Mouse (Mus musculus) bone marrow, adult 2 months (tissue): ENCODE data around the gene Olfr1328. TPM values are rescaled to one million over a fixed set of nuclear protein-coding genes. Genes with fewer than 3 reads are reported as not detected.

Source experiments
- H3K27ac ChIP-seq: fragments of 200-500 bp; 2 replicates; pipeline ENCODE4 v1.5.1; 2012; ENCODE audit warnings: low read depth, mild to moderate bottlenecking, control low read depth, inconsistent platforms, low read length; ENCODE audit not compliant: control insufficient read depth, poor library complexity, insufficient read depth
- H3K4me1 ChIP-seq: fragments of 200-500 bp; 2 replicates; pipeline ENCODE4 v1.6.1; 2011; ENCODE audit warnings: low read length; ENCODE audit not compliant: control insufficient read depth, insufficient read depth
- H3K4me3 ChIP-seq: fragments of 200-500 bp; replicated peaks from 2 replicates; pipeline ENCODE3; 2011; ENCODE audit warnings: mild to moderate bottlenecking, low read depth, low read length, control low read depth; ENCODE audit not compliant: control insufficient read depth
- CTCF ChIP-seq: fragments of 200-500 bp; IDR thresholded peaks from 2 replicates; pipeline ENCODE4 v1.5.1; 2011; ENCODE audit warnings: low read length, control low read depth; ENCODE audit not compliant: control insufficient read depth, insufficient read depth
- POLR2A ChIP-seq: fragments of 200-500 bp; IDR thresholded peaks from 2 replicates; pipeline ENCODE4 v1.6.1; 2011; ENCODE audit warnings: low read depth, mild to moderate bottlenecking, control low read depth, low read length, borderline replicate concordance; ENCODE audit not compliant: control insufficient read depth
- WGBS: fragments of 180-500 bp; shearing (Covaris S2); methylation state at CpG from one replicate; pipeline ENCODE4 v1.1.7; 2018; 5-methylcytosine and 5-hydroxymethylcytosine counted together
- polyA plus RNA-seq: library from polyadenylated mRNA; stranded (reverse); fragments of >200 nt; gene quantifications from 2 replicates; pipeline ENCODE4 v1.2.4, GENCODE M21; 2011; ENCODE audit warnings: low replicate concordance; ENCODE audit not compliant: missing spikeins, insufficient read depth, insufficient read length

The Olfr1328 gene
- polyA plus RNA-seq, 1 experiment: not detected

DNA sequence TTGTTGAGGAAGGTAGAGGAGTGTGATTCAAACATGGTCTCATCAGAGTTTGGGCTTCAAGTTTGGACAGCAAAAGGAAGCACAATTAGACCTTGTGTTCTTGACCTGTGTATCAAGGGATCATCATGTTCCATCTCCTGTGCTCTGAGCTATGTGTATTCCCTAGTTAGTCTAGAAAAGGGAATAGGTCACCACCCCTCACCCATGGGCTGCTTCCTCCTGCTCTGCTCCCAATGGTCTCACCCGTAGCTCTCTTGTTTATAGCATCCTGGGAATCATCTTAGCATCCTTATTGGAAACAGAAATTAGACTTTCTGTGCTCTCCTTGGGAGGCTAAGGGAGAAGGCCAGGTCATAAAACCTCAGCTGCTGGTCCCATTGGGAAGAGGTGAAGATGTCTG lies 50.1 kb downstream of the Olfr1328 start, which contains the start of gene Olfr1330:
Gene Olfr1330, plus strand, starts transcription at position 301 of the 400 bp plus-strand sequence.
- no peak within 1 kb of the TSS for H3K27ac ChIP-seq
- WGBS: 83% methylated on average over 1 of the region's 1 CpGs

More for the DNA sequence above, 50.1 kb downstream of the Olfr1328 start, which contains the start of gene Olfr1330:
- Histone ChIP-seq H3K4me1 (no peaks in the 10 kb centered on the region; the same call in 1 of the 2 replicates), H3K4me3 (no peak within 1 kb of the TSS)
- TF ChIP-seq CTCF (no peak), POLR2A (no peak)

Other genes with a start within 250 kb of the Olfr1328 start
- gene Olfr1342, start 245.9 kb downstream of the Olfr1328 start, polyA plus RNA-seq: not detected in 2 replicates
- gene Olfr1341, start 235.1 kb downstream of the Olfr1328 start, polyA plus RNA-seq: not detected in 2 replicates
- gene Olfr1340, start 218.5 kb downstream of the Olfr1328 start, polyA plus RNA-seq: not detected in 2 replicates
- not detected in 2 replicates for gene Olfr1339, start 206.4 kb downstream of the Olfr1328 start, polyA plus RNA-seq
- 0.50 TPM in 1 of 2 replicates, not detected in the other for gene Olfr1338, start 179.9 kb downstream of the Olfr1328 start, polyA plus RNA-seq
- not detected in 2 replicates for gene Olfr1337, start 156.0 kb downstream of the Olfr1328 start, polyA plus RNA-seq
- gene Olfr1335, start 128.7 kb downstream of the Olfr1328 start, polyA plus RNA-seq: not detected in 2 replicates
- not detected in 2 replicates for gene Olfr1333, start 102.3 kb downstream of the Olfr1328 start, polyA plus RNA-seq
- gene Olfr1331, start 74.0 kb downstream of the Olfr1328 start, polyA plus RNA-seq: not detected in 2 replicates
- gene Olfr1330, start 50.0 kb downstream of the Olfr1328 start, polyA plus RNA-seq: 0.41 and 1.6 TPM in 2 replicates
- gene Olfr1329, start 21.1 kb downstream of the Olfr1328 start, polyA plus RNA-seq: not detected in 2 replicates
- gene Lao1, start 23.0 kb upstream of the Olfr1328 start, polyA plus RNA-seq: not detected in 2 replicates
- 6.7 and 20.9 TPM in 2 replicates for gene Slc2a1, start 170.1 kb upstream of the Olfr1328 start, polyA plus RNA-seq
- gene Zfp691, start 235.6 kb upstream of the Olfr1328 start, polyA plus RNA-seq: 5.8 TPM in 2 replicates